Mouse (Mus musculus): Measurements from ENCODE around the gene Slc30a5.

Gene Slc30a5

DNA sequence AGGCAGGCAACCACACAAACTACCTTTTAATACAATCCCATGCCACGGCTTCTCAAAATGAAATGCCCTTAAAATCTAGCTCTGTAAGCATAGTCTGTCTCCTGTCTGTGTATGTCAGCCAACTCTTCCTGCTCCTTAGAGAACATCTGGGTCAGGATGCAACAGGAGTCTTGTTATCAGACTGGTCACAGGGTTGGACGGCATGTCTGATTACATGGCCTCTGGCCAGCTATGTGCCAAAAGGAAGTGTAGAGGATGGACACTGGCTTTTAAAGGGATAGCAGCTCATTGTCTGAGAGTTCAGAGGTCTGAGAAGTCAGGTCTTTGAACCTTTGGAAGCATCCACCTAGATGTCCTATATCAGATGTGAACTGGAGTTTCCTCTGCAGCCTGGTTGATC, 77.9 kb downstream of the Slc30a5 start:
- no peak for DNase-seq (ENCODE audit: low read depth, low spot score)

DNA sequence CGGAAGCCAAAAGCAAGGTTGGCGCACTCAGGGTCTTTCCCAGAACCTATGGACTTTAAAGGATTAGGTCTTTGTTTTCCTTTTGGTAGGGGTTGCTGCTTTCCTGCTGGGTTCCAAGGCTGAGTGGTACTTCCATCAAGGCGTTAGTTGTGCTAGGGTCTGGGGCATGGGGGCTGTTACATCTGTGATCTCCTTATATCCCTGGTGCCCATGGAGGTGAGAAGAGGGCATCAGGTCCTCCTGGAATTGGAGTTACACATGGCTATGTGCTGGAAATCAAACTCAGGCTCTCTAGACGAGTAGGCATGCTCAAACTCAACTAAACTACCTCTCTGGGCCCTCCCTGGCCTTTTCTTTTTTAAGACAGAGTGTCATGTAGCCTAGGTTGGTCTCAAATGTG, 79.0 kb downstream of the Slc30a5 start:
- DNase-seq (ENCODE audit: low read depth, low spot score), result no peak

DNA sequence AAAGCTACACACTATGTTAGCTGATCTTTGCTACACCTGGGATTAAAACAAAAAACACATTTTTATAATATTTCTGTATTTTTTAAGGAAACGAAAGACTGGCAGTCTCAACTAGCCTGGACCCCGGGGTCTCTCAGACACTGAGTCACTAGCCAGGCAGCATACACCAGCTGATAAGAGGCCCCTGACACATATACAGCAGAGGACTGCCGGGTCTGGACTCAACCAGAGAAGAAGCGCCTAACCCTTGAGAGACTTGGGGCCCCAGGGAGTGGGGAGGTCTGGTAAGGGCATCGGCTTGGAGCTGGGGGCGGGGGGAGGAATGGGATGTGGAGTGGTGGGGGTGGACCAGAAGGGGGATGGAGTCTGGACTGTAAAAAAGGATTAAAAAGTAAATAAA, 80.2 kb downstream of the Slc30a5 start:
- no peak for DNase-seq (ENCODE audit: low read depth, low spot score)
